ENCODE assay signal across 28 mouse cellular contexts in genomic region chr13:31631291-31631690, GRCm38 (mm10). TPM values are rescaled to one million over a fixed set of nuclear protein-coding genes. Genes with fewer than 3 reads are reported as not detected.
DNase-seq lines count a peak whose midpoint lies in the region; ATAC-seq and TF ChIP-seq lines count a peak whose summit lies in the region.
"Had no signal": no experiment of that assay in that cellular context is flagged by ENCODE, and none has a peak within 500 bp of the region (broad histone marks: within the 10 kb centered on the region; RNA-seq: fewer than 3 reads in every experiment).

No protein-coding gene starts in this region.

- H3K9me3 ChIP-seq in hindbrain, embryonic 11.5 days (ENCODE audit: control insufficient read depth, low read length): no peaks in the 10 kb centered on the region
- H3K9me3 ChIP-seq in hindbrain, postnatal 0 days (ENCODE audit: low read length): no peaks in the 10 kb centered on the region
- H3K9me3 ChIP-seq in intestine, embryonic 14.5 days (ENCODE audit: control insufficient read depth, low read length): no peaks in the 10 kb centered on the region
- no peaks in the 10 kb centered on the region for H3K9me3 ChIP-seq in stomach, embryonic 14.5 days (ENCODE audit: control insufficient read depth, low read depth, low read length)
- H3K9me3 ChIP-seq: heart, embryonic 12.5 days; liver, embryonic 12.5 days; neural tube, embryonic 13.5 days had no signal

- peak; percentile 30 for DNase-seq in hindbrain, embryonic 11.5 days (ENCODE audit: low spot score)
- no peak for DNase-seq in hindbrain, postnatal 0 days (ENCODE audit: low spot score)
- peak; percentile 18 for DNase-seq in lung, postnatal 10 days
- no peak for DNase-seq in lung, postnatal 25 days (ENCODE audit: low spot score)
- DNase-seq in intestine, embryonic 14.5 days (ENCODE audit: low spot score): no peak
- DNase-seq in adrenal gland, adult 18-20 months (ENCODE audit: low spot score in 2 of 2): no peak
- DNase-seq in gastrocnemius, postnatal 4 days (ENCODE audit: low spot score in 2 of 2): no peak
- DNase-seq: adrenal gland, postnatal 25 days; cerebellum, adult 11-12 months; cerebellum, adult 9-11 months; gastrocnemius, postnatal 25 days; heart, adult 2 months; heart, postnatal 4 days; kidney, adult 9 months; kidney, postnatal 10 days; liver, postnatal 0 days; right cerebral cortex, postnatal 14 days; thymus, adult 2 months; thymus, postnatal 36 days had no signal

- TF ChIP-seq CTCF in hindbrain, postnatal 0 days (IDR thresholded peaks at IDR 0.05; ENCODE audit: low read depth): no peak

- H3K4me2 ChIP-seq in hindbrain, embryonic 11.5 days (replicated peaks; ENCODE audit: low read depth, low read length): no peak overlapping the region
- H3K4me2 ChIP-seq in hindbrain, postnatal 0 days (ENCODE audit: low read depth, low read length): no peak overlapping the region
- peak overlapping the region; percentile 67 for H3K4me2 ChIP-seq in intestine, embryonic 14.5 days (ENCODE audit: low read length)
- peak overlapping the region; percentile 86 for H3K4me2 ChIP-seq in stomach, embryonic 14.5 days (replicated peaks; ENCODE audit: low read depth, low read length)
- H3K4me2 ChIP-seq: heart, embryonic 12.5 days; liver, embryonic 12.5 days had no signal

- H3K4me3 ChIP-seq in hindbrain, embryonic 11.5 days (ENCODE audit: low read depth, low read length): no peak overlapping the region
- no peak overlapping the region for H3K4me3 ChIP-seq in hindbrain, postnatal 0 days (ENCODE audit: low read length)
- H3K4me3 ChIP-seq in intestine, embryonic 14.5 days (ENCODE audit: low read depth, low read length): peak overlapping the region; percentile 66
- no peak overlapping the region for H3K4me3 ChIP-seq in stomach, embryonic 14.5 days (ENCODE audit: low read depth, low read length)
- H3K4me3 ChIP-seq: heart, adult 2 months; heart, embryonic 12.5 days; liver, embryonic 12.5 days had no signal

- H3K27me3 ChIP-seq in hindbrain, embryonic 11.5 days (ENCODE audit: control insufficient read depth, insufficient read depth, low read length): peaks cover 64% of the 10 kb centered on the region
- H3K27me3 ChIP-seq in hindbrain, postnatal 0 days (ENCODE audit: insufficient read depth, low read length): peaks cover 69% of the 10 kb centered on the region
- H3K27me3 ChIP-seq in intestine, embryonic 14.5 days (replicated peaks; ENCODE audit: control insufficient read depth, insufficient read depth, low read length): peaks cover 45% of the 10 kb centered on the region
- H3K27me3 ChIP-seq in stomach, embryonic 14.5 days (ENCODE audit: control insufficient read depth, insufficient read depth, low read length): peaks cover 11% of the 10 kb centered on the region; the same call in 1 of the 2 replicates

- no peak for ATAC-seq in hindbrain, embryonic 11.5 days (ENCODE audit: low FRiP score)
- no peak for ATAC-seq in hindbrain, postnatal 0 days
- ATAC-seq in intestine, embryonic 14.5 days (replicated peaks; ENCODE audit: low FRiP score, low TSS enrichment, low read depth): no peak
- no peak for ATAC-seq in stomach, embryonic 14.5 days (ENCODE audit: insufficient number of reproducible peaks, insufficient read depth, low FRiP score, low read depth)
- ATAC-seq: forebrain, embryonic 14.5 days; inflammation-experienced regulatory T-cells, adult 6 months; liver, embryonic 12.5 days; liver, postnatal 0 days had no signal

- no peak overlapping the region for H3K27ac ChIP-seq in hindbrain, embryonic 11.5 days (ENCODE audit: low read depth, low read length)
- no peak overlapping the region for H3K27ac ChIP-seq in hindbrain, postnatal 0 days
- peak overlapping the region; percentile 80 for H3K27ac ChIP-seq in intestine, embryonic 14.5 days (ENCODE audit: low read depth)
- H3K27ac ChIP-seq in stomach, embryonic 14.5 days (ENCODE audit: low read length): peak overlapping the region; percentile 59; the same call in 1 of the 2 replicates
- H3K27ac ChIP-seq: heart, adult 2 months; hindbrain, embryonic 14.5 days; liver, embryonic 12.5 days; neural tube, embryonic 13.5 days had no signal

- no peaks in the 10 kb centered on the region for H3K36me3 ChIP-seq in hindbrain, embryonic 11.5 days (ENCODE audit: control insufficient read depth, insufficient read depth, low read length)
- H3K36me3 ChIP-seq in hindbrain, postnatal 0 days (ENCODE audit: insufficient read depth, low read length): no peaks in the 10 kb centered on the region
- H3K36me3 ChIP-seq in intestine, embryonic 14.5 days (ENCODE audit: control insufficient read depth, insufficient read depth, low read length): peaks cover 4% of the 10 kb centered on the region; the same call in 1 of the 2 replicates
- no peaks in the 10 kb centered on the region for H3K36me3 ChIP-seq in stomach, embryonic 14.5 days (ENCODE audit: control insufficient read depth, insufficient read depth, low read length)
- H3K36me3 ChIP-seq: heart, embryonic 12.5 days; liver, embryonic 12.5 days; neural tube, embryonic 13.5 days had no signal

- no peak overlapping the region for H3K9ac ChIP-seq in hindbrain, embryonic 11.5 days (ENCODE audit: low read depth, low read length)
- no peak overlapping the region for H3K9ac ChIP-seq in hindbrain, postnatal 0 days (replicated peaks; ENCODE audit: low read length)
- H3K9ac ChIP-seq in intestine, embryonic 14.5 days (ENCODE audit: low read length): peak overlapping the region; percentile 93
- H3K9ac ChIP-seq in stomach, embryonic 14.5 days (replicated peaks; ENCODE audit: low read depth, low read length): no peak overlapping the region
- H3K9ac ChIP-seq: heart, embryonic 12.5 days; hindbrain, embryonic 14.5 days; liver, embryonic 12.5 days; liver, postnatal 0 days; neural tube, embryonic 13.5 days had no signal

- WGBS in hindbrain, embryonic 11.5 days: 18% methylated on average over 3 of the region's 3 CpGs
- WGBS in hindbrain, postnatal 0 days: 14% methylated on average over 3 of the region's 3 CpGs
- 27% methylated on average over 3 of the region's 3 CpGs for WGBS in intestine, embryonic 14.5 days
- 30% methylated on average over 3 of the region's 3 CpGs for WGBS in stomach, embryonic 14.5 days

- peaks cover 6% of the 10 kb centered on the region; the same call in 1 of the 2 replicates for H3K4me1 ChIP-seq in hindbrain, embryonic 11.5 days (replicated peaks; ENCODE audit: control insufficient read depth, insufficient read depth, low read length)
- H3K4me1 ChIP-seq in hindbrain, postnatal 0 days (ENCODE audit: insufficient read depth, low read length): 0 out of 2 replicates have a peak, but pooled peaks cover 4% of the 10 kb centered on the region
- H3K4me1 ChIP-seq in intestine, embryonic 14.5 days (replicated peaks; ENCODE audit: control insufficient read depth, insufficient read depth, low read length): peaks cover 8% of the 10 kb centered on the region; the same call in 1 of the 2 replicates
- peaks cover 2% of the 10 kb centered on the region; the same call in 1 of the 2 replicates for H3K4me1 ChIP-seq in stomach, embryonic 14.5 days (ENCODE audit: control insufficient read depth, insufficient read depth, low read length)
- H3K4me1 ChIP-seq: liver, embryonic 12.5 days had no signal

RNA-seq across cellular contexts. Expression of gene Foxf2, which starts 5.7 kb away (rescaled TPM):
- polyA plus RNA-seq in hindbrain, embryonic 11.5 days (2014; fragmentation: Nextera tagmentation; extraction: Ambion mirVana): 4.8 and 9.1 TPM in 2 replicates
- total RNA-seq in hindbrain, postnatal 0 days (2014; rRNA removed): 6.0 and 12.8 TPM in 2 replicates
- polyA plus RNA-seq in hindbrain, postnatal 0 days (2015; fragmentation: Nextera tagmentation; extraction: Ambion mirVana): 4.4 and 5.5 TPM in 2 replicates
- 27.8 and 28.3 TPM in 2 replicates for polyA plus RNA-seq in intestine, embryonic 14.5 days (2014; fragmentation: Nextera tagmentation; extraction: Ambion mirVana)
- polyA plus RNA-seq in stomach, embryonic 14.5 days (2014; fragmentation: Nextera tagmentation; extraction: Ambion mirVana): 21.3 and 21.9 TPM in 2 replicates
- under 1 TPM in 1 of 2 experiments, not detected in 1; 0.19 TPM for total RNA-seq in adrenal gland, adult 18-20 months (2021)
- total RNA-seq in gastrocnemius, postnatal 4 days (2021): under 1 TPM; 0.21 to 0.29 TPM
- total RNA-seq: adrenal gland, postnatal 25 days; gastrocnemius, postnatal 25 days; heart, postnatal 4 days; MEL had no signal
- polyA plus RNA-seq: heart, embryonic 12.5 days; heart, postnatal 0 days; inflammation-experienced regulatory T-cells, adult 6 months; liver, postnatal 0 days had no signal

Comparison
In these comparisons a context has a peak if more than half of its experiments do, and no peak if none do; other contexts are left out.
1. DNase-seq: peak in hindbrain, embryonic 11.5 days (single experiment) and lung, postnatal 10 days (single experiment); none in hindbrain, postnatal 0 days (single experiment), lung, postnatal 25 days (single experiment), intestine, embryonic 14.5 days (single experiment), adrenal gland, adult 18-20 months (0 of 2) and gastrocnemius, postnatal 4 days (0 of 2).
2. H3K27ac ChIP-seq: peak in intestine, embryonic 14.5 days (single experiment) and stomach, embryonic 14.5 days (single experiment); none in hindbrain, embryonic 11.5 days (single experiment) and hindbrain, postnatal 0 days (single experiment).
3. H3K4me2 ChIP-seq: peak in intestine, embryonic 14.5 days (single experiment) and stomach, embryonic 14.5 days (single experiment); none in hindbrain, embryonic 11.5 days (single experiment) and hindbrain, postnatal 0 days (single experiment).